Mouse (Mus musculus) kidney, postnatal 0 days (tissue): Measurements from ENCODE around the gene Cpeb1. TPM values are rescaled to one million over a fixed set of nuclear protein-coding genes. Genes with fewer than 3 reads are reported as not detected.

Experiments
- ATAC-seq: fragments of 200-750 bp; cut with Nextera tagmentation; replicated peaks from 2 replicates; pipeline ENCODE4 v1.8.0; 2017; ENCODE audit warnings: low read depth, moderate number of reproducible peaks, moderate TSS enrichment, moderate library complexity; ENCODE audit not compliant: low FRiP score
- DNase-seq: peaks from one replicate; pipeline ENCODE4 v3.0.0-alpha.2; 2016; ENCODE audit warnings: low spot score
- H3K27ac ChIP-seq: fragments of 300-500 bp; sonication (generic); 2 replicates; pipeline ENCODE4 v1.5.1; 2014; ENCODE audit warnings: mild to moderate bottlenecking
- H3K27me3 ChIP-seq: fragments of 300-500 bp; sonication (generic); 2 replicates; pipeline ENCODE4 v1.6.1; 2014; ENCODE audit warnings: low read length, mixed read lengths; ENCODE audit not compliant: insufficient read depth
- H3K36me3 ChIP-seq: fragments of 300-500 bp; sonication (generic); 2 replicates; pipeline ENCODE4 v1.6.1; 2014; ENCODE audit warnings: low read length, mixed read lengths; ENCODE audit not compliant: insufficient read depth
- H3K4me1 ChIP-seq: fragments of 300-500 bp; sonication (generic); replicated peaks from 2 replicates; pipeline ENCODE4 v1.6.1; 2014; ENCODE audit warnings: antibody characterized with exemption, low read length, mixed read lengths; ENCODE audit not compliant: insufficient read depth
- H3K4me2 ChIP-seq: fragments of 300-500 bp; sonication (generic); 2 replicates; pipeline ENCODE4 v1.6.1; 2014; ENCODE audit warnings: mild to moderate bottlenecking, low read length, moderate library complexity, mixed read lengths
- H3K4me3 ChIP-seq: fragments of 300-500 bp; sonication (generic); replicated peaks from 2 replicates; pipeline ENCODE4 v1.5.1; 2014; ENCODE audit warnings: low read depth, low read length
- H3K9ac ChIP-seq: fragments of 300-500 bp; sonication (generic); 2 replicates; pipeline ENCODE4 v1.6.1; 2014; ENCODE audit warnings: low read depth, low read length
- H3K9me3 ChIP-seq: fragments of 300-500 bp; sonication (generic); replicated peaks from 2 replicates; pipeline ENCODE4 v1.6.1; 2016; ENCODE audit warnings: low read length, inconsistent platforms, mixed read lengths
- CTCF ChIP-seq: IDR thresholded peaks from 2 replicates; pipeline ENCODE4 v1.5.1; 2016; ENCODE audit warnings: antibody characterized with exemption, low read depth, mild to moderate bottlenecking, moderate library complexity
- WGBS: fragments of 180-500 bp; shearing (Covaris S2); extraction: QIAGEN DNeasy Blood & Tissue Kit; methylation state at CpG from one replicate; pipeline ENCODE4 v1.1.7; 2014; 5-methylcytosine and 5-hydroxymethylcytosine counted together
- polyA plus RNA-seq: library from polyadenylated mRNA; unstranded; fragments of >200 nt; fragmentation: Nextera tagmentation; extraction: Ambion mirVana; gene quantifications from 2 replicates; pipeline ENCODE4 v1.2.1, GENCODE M21; 2015

Cpeb1 gene
- polyA plus RNA-seq, 1 experiment from 2014 or later: 0.39 TPM

DNA sequence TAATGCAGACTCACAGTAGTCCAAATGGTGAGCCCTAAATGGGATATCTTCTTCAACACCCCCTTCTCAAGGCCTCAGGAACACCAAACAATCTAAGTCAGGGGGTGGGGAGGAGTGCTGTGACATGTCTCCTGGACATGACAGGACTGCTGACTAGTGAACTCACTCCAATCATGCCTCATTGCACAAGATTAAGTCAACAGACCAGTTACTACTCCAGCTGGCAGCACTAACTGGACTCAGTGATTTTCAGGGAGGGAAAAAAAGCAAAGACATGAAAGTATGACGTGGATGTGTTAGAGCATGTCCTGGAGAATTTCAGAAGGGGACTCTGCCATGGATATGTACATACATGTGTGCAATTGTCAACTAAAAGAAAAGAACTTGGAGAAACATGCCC is 75.9 kb downstream of the Cpeb1 start:
- TF ChIP-seq CTCF: no peak
- no peaks in the 10 kb centered on the region for H3K9me3 ChIP-seq
- no peak overlapping the region for H3K9ac ChIP-seq
- no peaks in the 10 kb centered on the region for H3K36me3 ChIP-seq
- H3K4me3 ChIP-seq: no peak overlapping the region
- 23% methylated on average over 1 of the region's 1 CpGs for WGBS
- ATAC-seq (no peak; the same call in 1 of the 2 replicates), DNase-seq (no peak)
- H3K27ac ChIP-seq: no peak overlapping the region
- H3K4me2 ChIP-seq: no peak overlapping the region
- H3K27me3 ChIP-seq: no peaks in the 10 kb centered on the region
- no peaks in the 10 kb centered on the region for H3K4me1 ChIP-seq

DNA sequence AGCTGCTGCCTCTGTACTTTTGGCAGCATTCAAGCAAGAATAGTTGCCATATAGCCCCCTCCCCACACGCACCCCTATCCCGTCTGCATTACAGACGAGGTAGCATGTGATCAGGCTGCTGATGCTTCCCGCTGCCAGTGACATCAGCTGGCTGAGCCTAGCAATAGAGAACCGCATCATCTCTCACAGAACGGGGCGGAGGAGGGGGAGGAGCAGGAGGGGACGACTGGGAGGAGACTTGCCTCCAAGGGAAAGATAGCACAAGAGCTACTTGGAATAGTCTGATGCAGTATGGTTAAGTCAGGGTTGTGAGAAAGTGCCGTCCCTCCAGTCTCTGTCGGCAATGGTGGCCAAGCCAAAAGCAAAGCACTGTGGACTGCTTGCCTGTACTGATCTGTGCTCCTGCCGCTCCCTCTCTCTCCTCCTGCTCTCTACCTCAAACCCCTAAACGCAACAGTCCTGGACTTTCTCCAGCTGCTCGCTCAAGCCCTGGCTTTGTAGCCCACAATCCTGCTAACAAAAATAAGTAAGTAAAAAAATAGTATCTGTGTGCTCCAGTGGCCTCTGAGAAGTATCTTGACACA is 82.8 kb downstream of the Cpeb1 start:
- 6% methylated on average over 13 of the region's 13 CpGs for WGBS
- H3K4me2 ChIP-seq: peak overlapping the region; percentile 21; the same call in 1 of the 2 replicates
- no peak overlapping the region for H3K27ac ChIP-seq
- DNase-seq (peak; percentile 64), ATAC-seq (no peak)
- no peaks in the 10 kb centered on the region for H3K9me3 ChIP-seq
- no peak overlapping the region for H3K9ac ChIP-seq
- no peak for TF ChIP-seq CTCF
- H3K27me3 ChIP-seq: 0 out of 2 replicates have a peak, but pooled peaks cover 4% of the 10 kb centered on the region
- no peaks in the 10 kb centered on the region for H3K36me3 ChIP-seq
- H3K4me1 ChIP-seq: no peaks in the 10 kb centered on the region
- H3K4me3 ChIP-seq: no peak overlapping the region

DNA sequence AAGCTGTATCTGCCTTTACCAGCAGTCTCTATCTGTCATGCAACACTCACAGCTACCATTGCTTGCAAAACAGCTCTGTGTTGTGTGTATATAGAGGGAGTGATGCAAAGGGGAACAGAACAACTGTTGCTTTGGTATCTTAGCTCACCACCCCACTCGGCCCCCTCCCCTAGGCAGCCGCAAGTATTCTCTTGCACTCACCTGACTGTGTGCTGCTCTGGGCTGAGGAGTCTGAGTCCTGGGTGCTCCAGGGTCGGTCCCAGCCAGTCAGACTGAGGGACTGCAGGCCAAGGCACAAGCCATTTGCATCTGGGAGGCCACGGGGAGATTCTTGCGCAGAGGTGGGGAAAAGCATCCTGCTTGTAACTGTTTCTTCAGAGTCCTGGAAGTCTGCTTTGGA is 83.5 kb downstream of the Cpeb1 start:
- Histone ChIP-seq H3K9ac (no peak overlapping the region), H3K27ac (no peak overlapping the region), H3K9me3 (no peaks in the 10 kb centered on the region), H3K4me2 (no peak overlapping the region), H3K4me1 (no peaks in the 10 kb centered on the region), H3K4me3 (no peak overlapping the region), H3K36me3 (no peaks in the 10 kb centered on the region), H3K27me3 (0 out of 2 replicates have a peak, but pooled peaks cover 4% of the 10 kb centered on the region)
- no peak for TF ChIP-seq CTCF
- no peak for ATAC-seq
- DNase-seq: no peak
- 24% methylated on average over 5 of the region's 5 CpGs for WGBS

DNA sequence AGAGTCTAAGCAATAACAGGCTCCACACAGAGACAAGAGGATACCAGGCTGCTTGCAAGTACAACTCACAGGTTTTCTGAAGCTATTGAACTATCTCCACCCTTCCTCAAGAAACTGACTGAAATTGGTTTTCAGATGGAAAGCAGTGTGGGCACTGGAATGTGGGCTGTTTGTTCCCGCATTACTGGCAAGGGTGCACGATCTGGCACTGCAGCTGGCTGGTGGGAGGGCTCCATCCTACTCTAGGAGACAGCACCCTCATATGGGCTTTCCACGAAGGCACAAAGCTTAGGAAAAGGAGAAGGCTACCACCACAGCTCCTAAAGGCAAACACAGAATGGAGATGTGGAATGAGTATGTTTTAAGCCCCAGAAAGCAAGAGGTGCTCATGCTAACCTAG is 85.5 kb downstream of the Cpeb1 start:
- Histone ChIP-seq H3K9me3 (no peaks in the 10 kb centered on the region), H3K4me1 (no peaks in the 10 kb centered on the region), H3K36me3 (no peaks in the 10 kb centered on the region), H3K9ac (no peak overlapping the region), H3K4me3 (no peak overlapping the region), H3K27me3 (0 out of 2 replicates have a peak, but pooled peaks cover 4% of the 10 kb centered on the region), H3K27ac (no peak overlapping the region), H3K4me2 (no peak overlapping the region)
- no peak for ATAC-seq
- DNase-seq: no peak
- 57% methylated on average over 3 of the region's 3 CpGs for WGBS
- TF ChIP-seq CTCF: no peak

DNA sequence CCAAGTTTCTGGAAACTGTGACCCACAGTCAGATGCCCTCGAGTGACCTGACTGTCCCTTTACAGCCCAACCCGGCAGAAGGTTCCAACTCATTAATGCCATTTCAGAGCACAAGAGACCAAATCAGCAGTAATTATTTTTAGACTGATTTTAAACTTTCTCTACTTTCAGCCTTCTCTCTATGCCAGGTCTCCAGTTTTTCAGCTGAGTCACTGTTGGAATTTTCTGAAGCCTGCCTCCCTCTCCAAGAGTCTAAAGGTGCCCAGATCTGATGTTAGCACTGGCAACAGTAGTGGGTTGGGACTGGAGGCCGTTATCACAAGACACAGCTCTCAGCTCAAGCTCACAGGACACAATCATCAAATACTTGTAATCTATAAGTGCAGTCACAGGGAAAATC is 87.3 kb downstream of the Cpeb1 start:
- DNase-seq: no peak

DNA sequence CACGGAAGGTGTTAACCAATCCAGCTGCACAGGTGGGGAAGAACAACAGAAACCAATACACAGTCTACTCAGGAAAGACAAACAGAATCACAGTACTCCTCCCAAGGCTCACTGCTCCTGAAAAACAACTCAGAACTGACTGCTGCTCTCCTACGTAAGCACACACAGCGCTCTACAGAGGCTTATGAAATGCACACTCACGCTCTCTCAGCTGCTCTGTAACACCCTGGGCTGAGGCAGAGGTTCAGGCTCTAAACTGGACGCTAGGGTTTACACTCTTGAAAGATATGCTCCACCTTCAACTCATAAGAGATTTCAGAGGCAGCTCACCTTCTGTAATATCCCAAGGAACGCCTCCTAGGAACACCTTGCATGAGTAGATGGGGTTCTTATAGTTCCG is 98.3 kb downstream of the Cpeb1 start:
- 68% methylated on average over 7 of the region's 7 CpGs for WGBS
- H3K27ac ChIP-seq: no peak overlapping the region

More for the DNA sequence above, 87.3 kb downstream of the Cpeb1 start:
- 64% methylated on average over 3 of the region's 3 CpGs for WGBS
- Histone ChIP-seq H3K27me3 (0 out of 2 replicates have a peak, but pooled peaks cover 4% of the 10 kb centered on the region), H3K4me1 (no peaks in the 10 kb centered on the region), H3K27ac (no peak overlapping the region), H3K4me3 (no peak overlapping the region), H3K36me3 (no peaks in the 10 kb centered on the region), H3K9me3 (no peaks in the 10 kb centered on the region), H3K9ac (no peak overlapping the region), H3K4me2 (no peak overlapping the region)
- no peak for ATAC-seq
- no peak for TF ChIP-seq CTCF

DNA sequence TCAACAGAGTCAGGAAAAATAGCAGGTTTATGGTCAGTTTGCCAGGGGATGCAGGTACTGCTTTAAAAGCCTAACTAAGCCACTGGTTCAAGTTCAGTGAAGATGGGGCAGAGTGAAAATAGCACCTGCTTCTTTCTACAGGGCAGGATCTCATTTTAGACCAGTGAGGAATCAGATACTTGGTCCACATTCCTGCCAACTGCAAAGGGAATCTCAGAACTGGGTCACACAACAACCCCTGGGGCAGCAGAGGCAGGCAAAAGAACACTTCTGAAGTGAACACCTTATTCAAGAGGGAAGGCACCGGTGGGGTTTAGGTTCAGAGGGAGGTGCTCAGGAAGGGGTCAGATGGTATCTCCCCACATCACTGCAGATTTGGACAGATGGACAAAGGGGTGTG is 98.9 kb downstream of the Cpeb1 start:
- Histone ChIP-seq H3K4me1 (no peaks in the 10 kb centered on the region), H3K9me3 (no peaks in the 10 kb centered on the region), H3K4me3 (no peak overlapping the region), H3K27me3 (no peaks in the 10 kb centered on the region), H3K9ac (no peak overlapping the region), H3K27ac (no peak overlapping the region), H3K36me3 (no peaks in the 10 kb centered on the region), H3K4me2 (no peak overlapping the region)
- WGBS: 82% methylated on average over 1 of the region's 1 CpGs
- no peak for ATAC-seq
- no peak for DNase-seq
- TF ChIP-seq CTCF: no peak

More for the DNA sequence above, 98.3 kb downstream of the Cpeb1 start:
- H3K9ac ChIP-seq: no peak overlapping the region
- no peaks in the 10 kb centered on the region for H3K27me3 ChIP-seq
- H3K9me3 ChIP-seq: no peaks in the 10 kb centered on the region
- TF ChIP-seq CTCF: no peak
- H3K4me1 ChIP-seq: no peaks in the 10 kb centered on the region
- no peaks in the 10 kb centered on the region for H3K36me3 ChIP-seq
- no peak overlapping the region for H3K4me3 ChIP-seq
- ATAC-seq (no peak), DNase-seq (peak; percentile 19)
- no peak overlapping the region for H3K4me2 ChIP-seq
